Comparison of ENCODE assay signal across 30 mouse cellular contexts in the genomic region with DNA sequence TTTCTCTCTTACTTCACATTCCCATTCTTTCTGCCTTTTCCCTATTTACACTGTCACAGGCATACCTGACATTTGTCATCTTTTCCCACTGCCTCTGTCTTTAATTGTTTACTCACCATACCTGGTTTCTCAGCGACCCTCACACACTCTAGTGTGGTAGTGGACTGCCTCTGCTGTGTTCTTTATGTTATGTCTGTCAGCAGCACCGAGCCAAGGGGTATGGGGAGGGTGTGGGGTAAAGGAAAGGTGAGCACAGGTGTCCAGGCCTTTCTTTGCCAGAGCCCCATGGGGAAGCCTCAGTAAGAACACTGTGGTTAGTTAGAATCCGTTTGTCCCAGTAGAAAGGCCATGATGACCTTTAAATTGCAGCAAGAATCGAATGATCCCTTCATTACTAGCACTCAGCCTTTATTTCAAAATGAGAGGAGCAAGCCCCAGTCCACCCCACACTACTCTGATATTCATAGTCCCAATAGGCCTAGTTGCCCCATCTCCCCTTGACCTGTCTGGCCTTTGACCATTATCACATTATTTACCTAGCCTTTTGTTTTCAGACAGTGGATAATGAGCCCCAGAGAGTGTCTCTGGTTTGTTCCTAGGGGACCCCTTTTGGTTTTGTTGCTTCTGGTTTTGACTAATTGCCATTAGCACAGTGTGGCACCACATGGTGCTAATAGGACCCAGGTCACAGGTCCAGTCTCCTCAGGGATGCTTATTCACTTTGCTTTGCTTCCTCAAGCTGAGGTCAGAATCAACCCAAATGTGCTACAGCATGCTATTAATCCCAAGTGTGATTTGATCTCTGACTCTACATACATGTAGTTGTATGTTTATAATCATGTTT. TPM values are rescaled to one million over a fixed set of nuclear protein-coding genes. Genes with fewer than 3 reads are reported as not detected.
DNase-seq lines count a peak whose midpoint lies in the region; ATAC-seq lines count a peak whose summit lies in the region.
"Had no signal": no experiment of that assay in that cellular context is flagged by ENCODE, and none has a peak within 500 bp of the region (broad histone marks: within the 10 kb centered on the region; RNA-seq: fewer than 3 reads in every experiment).

TSS of gene Olfr571 (minus strand) at position 505 of the 844 bp plus-strand sequence.

- peak; percentile 78 for ATAC-seq in midbrain, embryonic 11.5 days (ENCODE audit: low FRiP score)
- no peak for ATAC-seq in midbrain, embryonic 14.5 days (ENCODE audit: low FRiP score, low TSS enrichment)
- ATAC-seq in neural tube, embryonic 13.5 days (ENCODE audit: low read depth): peak; percentile 47
- ATAC-seq in neural tube, embryonic 15.5 days (ENCODE audit: low FRiP score): no peak
- ATAC-seq: activated CD4-positive, CD25-positive, alpha-beta regulatory T cell, adult 4 months; forebrain, embryonic 14.5 days; hindbrain, embryonic 16.5 days; inflammation-experienced regulatory T-cells, adult 6 months; Patski had no signal

- H3K27me3 ChIP-seq in midbrain, embryonic 11.5 days (ENCODE audit: control insufficient read depth, insufficient read depth, low read length): no peaks in the 10 kb centered on the region
- no peaks in the 10 kb centered on the region for H3K27me3 ChIP-seq in midbrain, embryonic 14.5 days (ENCODE audit: control insufficient read depth, insufficient read depth, low read length)
- no peaks in the 10 kb centered on the region for H3K27me3 ChIP-seq in neural tube, embryonic 13.5 days
- no peaks in the 10 kb centered on the region for H3K27me3 ChIP-seq in neural tube, embryonic 15.5 days (replicated peaks)
- H3K27me3 ChIP-seq: CH12.LX; embryonic facial prominence, embryonic 15.5 days; Patski had no signal

- H3K9me3 ChIP-seq in midbrain, embryonic 11.5 days (ENCODE audit: control insufficient read depth, low read length): no peaks in the 10 kb centered on the region
- no peaks in the 10 kb centered on the region for H3K9me3 ChIP-seq in midbrain, embryonic 14.5 days (ENCODE audit: control insufficient read depth, low read length)
- no peaks in the 10 kb centered on the region for H3K9me3 ChIP-seq in neural tube, embryonic 13.5 days
- no peaks in the 10 kb centered on the region for H3K9me3 ChIP-seq in neural tube, embryonic 15.5 days (replicated peaks)
- H3K9me3 ChIP-seq: embryonic facial prominence, embryonic 15.5 days; forebrain, embryonic 10.5 days; heart, embryonic 10.5 days had no signal

- no peak within 1 kb of the TSS for H3K4me2 ChIP-seq in midbrain, embryonic 11.5 days
- H3K4me2 ChIP-seq in midbrain, embryonic 14.5 days (ENCODE audit: low read length): no peak within 1 kb of the TSS
- no peak within 1 kb of the TSS for H3K4me2 ChIP-seq in neural tube, embryonic 13.5 days
- H3K4me2 ChIP-seq in neural tube, embryonic 15.5 days: no peak within 1 kb of the TSS
- H3K4me2 ChIP-seq: embryonic facial prominence, embryonic 15.5 days had no signal

- no peak within 1 kb of the TSS for H3K4me3 ChIP-seq in midbrain, embryonic 11.5 days (ENCODE audit: low read depth, low read length)
- no peak within 1 kb of the TSS for H3K4me3 ChIP-seq in midbrain, embryonic 14.5 days (replicated peaks; ENCODE audit: low read depth, low read length)
- no peak within 1 kb of the TSS for H3K4me3 ChIP-seq in neural tube, embryonic 13.5 days
- H3K4me3 ChIP-seq in neural tube, embryonic 15.5 days (replicated peaks): no peak within 1 kb of the TSS
- H3K4me3 ChIP-seq: embryonic facial prominence, embryonic 15.5 days; erythroblast, embryonic 14.5 days; forebrain, embryonic 10.5 days; heart, embryonic 10.5 days had no signal

- H3K4me1 ChIP-seq in midbrain, embryonic 11.5 days (ENCODE audit: control insufficient read depth, insufficient read depth, low read length): no peaks in the 10 kb centered on the region
- no peaks in the 10 kb centered on the region for H3K4me1 ChIP-seq in midbrain, embryonic 14.5 days (ENCODE audit: control insufficient read depth, insufficient read depth, low read length)
- H3K4me1 ChIP-seq in neural tube, embryonic 13.5 days (replicated peaks): no peaks in the 10 kb centered on the region
- no peaks in the 10 kb centered on the region for H3K4me1 ChIP-seq in neural tube, embryonic 15.5 days
- H3K4me1 ChIP-seq: embryonic facial prominence, embryonic 15.5 days; forebrain, embryonic 10.5 days had no signal

- peak; percentile 5 for DNase-seq in embryo, embryonic 11 days
- DNase-seq in embryo, embryonic 9.5 days (ENCODE audit: extremely low spot score): no peak
- DNase-seq in midbrain, embryonic 11.5 days (ENCODE audit: low spot score, missing footprints): no peak
- no peak for DNase-seq in midbrain, embryonic 14.5 days
- DNase-seq in gastrocnemius, postnatal 14 days: no peak
- DNase-seq: adrenal gland, postnatal 14 days; cerebellum, adult 11-12 months; cerebellum, adult 9-10 months; cerebellum, postnatal 25 days; heart, adult 18-20 months; heart, postnatal 10 days; heart, postnatal 4 days had no signal

- 69% methylated on average over 4 of the region's 4 CpGs for whole genome bisulfite sequencing in midbrain, embryonic 11.5 days
- 64% methylated on average over 4 of the region's 4 CpGs for WGBS in midbrain, embryonic 14.5 days
- WGBS in neural tube, embryonic 13.5 days: 46% methylated on average over 4 of the region's 4 CpGs
- WGBS in neural tube, embryonic 15.5 days: 50% methylated on average over 4 of the region's 4 CpGs

- no peak within 1 kb of the TSS for H3K9ac ChIP-seq in midbrain, embryonic 11.5 days (ENCODE audit: low read length)
- H3K9ac ChIP-seq in midbrain, embryonic 14.5 days (replicated peaks; ENCODE audit: low read length): no peak within 1 kb of the TSS
- H3K9ac ChIP-seq in neural tube, embryonic 13.5 days: no peak within 1 kb of the TSS
- H3K9ac ChIP-seq in neural tube, embryonic 15.5 days (replicated peaks): no peak within 1 kb of the TSS
- H3K9ac ChIP-seq: embryonic facial prominence, embryonic 15.5 days had no signal

- H3K36me3 ChIP-seq in midbrain, embryonic 11.5 days (ENCODE audit: control insufficient read depth, insufficient read depth, low read length): no peaks in the 10 kb centered on the region
- H3K36me3 ChIP-seq in midbrain, embryonic 14.5 days (ENCODE audit: control insufficient read depth, insufficient read depth, low read length): no peaks in the 10 kb centered on the region
- H3K36me3 ChIP-seq in neural tube, embryonic 13.5 days: no peaks in the 10 kb centered on the region
- H3K36me3 ChIP-seq in neural tube, embryonic 15.5 days: no peaks in the 10 kb centered on the region
- H3K36me3 ChIP-seq: embryonic facial prominence, embryonic 15.5 days; forebrain, embryonic 10.5 days; heart, embryonic 10.5 days had no signal

- H3K27ac ChIP-seq in midbrain, embryonic 11.5 days (ENCODE audit: low read depth, low read length): no peak within 1 kb of the TSS
- H3K27ac ChIP-seq in midbrain, embryonic 14.5 days (replicated peaks; ENCODE audit: low read depth, low read length): no peak within 1 kb of the TSS
- H3K27ac ChIP-seq in neural tube, embryonic 13.5 days (replicated peaks): peak within 1 kb of the TSS; percentile 13; the same call in 1 of the 2 replicates
- H3K27ac ChIP-seq in neural tube, embryonic 15.5 days (replicated peaks): no peak within 1 kb of the TSS
- H3K27ac ChIP-seq: embryonic facial prominence, embryonic 15.5 days; forebrain, embryonic 10.5 days; heart, embryonic 10.5 days had no signal

- intact Hi-C loops in gastrocnemius, postnatal 14 days (cut with DNase I; ENCODE audit: low total_unique reads): loop anchor here (10.0 kb wide), 1 partner anchor 402 kb away; no protein-coding TSS in a partner anchor

RNA-seq across cellular contexts. Expression of gene Olfr571, which starts in this region (rescaled TPM):
- 0.11 TPM in 1 of 2 replicates, not detected in the other for polyA plus RNA-seq in midbrain, embryonic 11.5 days (2014; fragmentation: Nextera tagmentation; extraction: Ambion mirVana)
- not detected in 2 replicates for polyA plus RNA-seq in midbrain, embryonic 14.5 days (2014; fragmentation: Nextera tagmentation; extraction: Ambion mirVana)
- polyA plus RNA-seq in neural tube, embryonic 13.5 days (2015; fragmentation: Nextera tagmentation; extraction: Ambion mirVana): 0.04 TPM in 1 of 2 replicates, not detected in the other
- not detected in 2 replicates for polyA plus RNA-seq in neural tube, embryonic 15.5 days (2015; fragmentation: Nextera tagmentation; extraction: Ambion mirVana)
- total RNA-seq in gastrocnemius, postnatal 14 days (2021): not detected
- total RNA-seq: adrenal gland, adult 18-20 months; adrenal gland, postnatal 14 days; CH12.LX; gastrocnemius, adult 8-10 months; gastrocnemius, postnatal 4 days; heart, adult 18-20 months; heart, postnatal 10 days; heart, postnatal 4 days had no signal
- polyA plus RNA-seq: activated CD4-positive, CD25-positive, alpha-beta regulatory T cell, adult 4 months; C2C12; cortical plate, adult 2 months; erythroblast, embryonic 14.5 days; forebrain, embryonic 10.5 days; forebrain, embryonic 14.5 days; heart, embryonic 10.5 days; heart, embryonic 14.5 days; hindbrain, embryonic 16.5 days; inflammation-experienced regulatory T-cells, adult 6 months; Patski had no signal

Comparison
In these comparisons a context has a peak if more than half of its experiments do, and no peak if none do; other contexts are left out.
1. Peak in ATAC-seq in midbrain, embryonic 11.5 days; RNA of the gene not detected or under 1 TPM.
2. Peak in ATAC-seq and H3K27ac ChIP-seq in neural tube, embryonic 13.5 days; RNA of the gene not detected or under 1 TPM.